Mouse (Mus musculus) bone marrow, adult 2 months (tissue): ENCODE results near the gene Adgrl3. TPM values are rescaled to one million over a fixed set of nuclear protein-coding genes. Genes with fewer than 3 reads are reported as not detected.

Experiments used
- H3K27ac ChIP-seq: fragments of 200-500 bp; 2 replicates; pipeline ENCODE4 v1.5.1; 2012; ENCODE audit warnings: low read depth, mild to moderate bottlenecking, control low read depth, inconsistent platforms, low read length; ENCODE audit not compliant: control insufficient read depth, poor library complexity, insufficient read depth
- H3K4me1 ChIP-seq: fragments of 200-500 bp; 2 replicates; pipeline ENCODE4 v1.6.1; 2011; ENCODE audit warnings: low read length; ENCODE audit not compliant: control insufficient read depth, insufficient read depth
- H3K4me3 ChIP-seq: fragments of 200-500 bp; replicated peaks from 2 replicates; pipeline ENCODE3; 2011; ENCODE audit warnings: mild to moderate bottlenecking, low read depth, low read length, control low read depth; ENCODE audit not compliant: control insufficient read depth
- CTCF ChIP-seq: fragments of 200-500 bp; IDR thresholded peaks from 2 replicates; pipeline ENCODE4 v1.5.1; 2011; ENCODE audit warnings: low read length, control low read depth; ENCODE audit not compliant: control insufficient read depth, insufficient read depth
- POLR2A ChIP-seq: fragments of 200-500 bp; IDR thresholded peaks from 2 replicates; pipeline ENCODE4 v1.6.1; 2011; ENCODE audit warnings: low read depth, mild to moderate bottlenecking, control low read depth, low read length, borderline replicate concordance; ENCODE audit not compliant: control insufficient read depth
- WGBS: fragments of 180-500 bp; shearing (Covaris S2); methylation state at CpG from one replicate; pipeline ENCODE4 v1.1.7; 2018; 5-methylcytosine and 5-hydroxymethylcytosine counted together
- polyA plus RNA-seq: library from polyadenylated mRNA; stranded (reverse); fragments of >200 nt; gene quantifications from 2 replicates; pipeline ENCODE4 v1.2.4, GENCODE M21; 2011; ENCODE audit warnings: low replicate concordance; ENCODE audit not compliant: missing spikeins, insufficient read depth, insufficient read length

The Adgrl3 gene
- polyA plus RNA-seq, 1 experiment: not detected

DNA sequence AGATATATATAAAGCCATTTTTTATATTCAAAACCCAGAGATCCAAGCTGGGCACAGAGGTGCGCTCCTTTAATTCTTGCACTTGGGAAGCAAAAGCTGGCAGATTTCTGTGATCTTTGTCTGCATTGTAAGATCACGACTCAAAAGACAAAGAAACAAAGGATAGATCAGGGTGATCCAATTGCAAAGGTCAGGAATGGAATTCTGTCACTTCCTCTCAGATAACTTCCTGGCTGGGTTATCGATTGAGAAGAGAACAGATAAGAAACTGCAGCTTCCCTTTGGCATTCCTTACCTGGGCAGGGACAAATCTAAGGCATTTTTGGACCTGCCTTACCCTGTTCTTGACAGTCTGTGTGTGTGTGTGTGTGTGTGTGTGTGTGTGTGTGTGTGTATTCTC lies 571.5 kb downstream of the Adgrl3 start:
- TF ChIP-seq POLR2A (no peak), CTCF (no peak)
- no peak overlapping the region for H3K4me3 ChIP-seq
- H3K27ac ChIP-seq: no peak overlapping the region
- H3K4me1 ChIP-seq: no peaks in the 10 kb centered on the region
- 49% methylated on average over 3 of the region's 3 CpGs for WGBS

DNA sequence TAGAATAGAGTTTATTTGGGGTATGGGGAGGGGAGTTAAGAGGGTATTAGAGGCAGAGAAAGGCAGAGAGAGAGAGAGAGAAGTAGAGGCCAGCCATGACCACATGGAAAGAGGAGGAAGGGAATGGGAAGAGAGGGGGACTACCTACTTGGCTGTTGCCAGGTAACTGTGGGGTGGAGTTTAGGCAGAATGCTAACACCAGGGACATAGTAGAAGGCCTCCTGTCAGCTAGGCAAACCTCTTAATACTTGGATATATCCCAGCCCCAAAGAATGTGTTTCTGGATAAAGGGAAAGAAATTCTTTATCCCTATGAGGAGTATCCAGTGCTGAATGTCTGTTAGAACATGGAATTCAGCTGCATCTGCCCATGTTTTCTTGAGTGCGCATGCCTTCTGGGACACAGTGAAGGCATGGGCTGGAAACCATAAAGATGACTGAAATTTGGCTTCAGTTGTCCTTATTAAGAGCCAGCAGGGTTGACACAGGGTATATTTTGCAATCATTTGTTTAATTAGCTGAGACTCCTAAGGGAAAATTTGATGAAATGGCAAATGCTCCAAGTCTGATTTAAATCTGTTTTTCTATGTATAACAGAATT lies 573.6 kb downstream of the Adgrl3 start:
- Histone ChIP-seq H3K27ac (no peak overlapping the region), H3K4me1 (no peaks in the 10 kb centered on the region), H3K4me3 (no peak overlapping the region)
- 77% methylated on average over 1 of the region's 1 CpGs for WGBS
- TF ChIP-seq POLR2A (no peak), CTCF (no peak)

DNA sequence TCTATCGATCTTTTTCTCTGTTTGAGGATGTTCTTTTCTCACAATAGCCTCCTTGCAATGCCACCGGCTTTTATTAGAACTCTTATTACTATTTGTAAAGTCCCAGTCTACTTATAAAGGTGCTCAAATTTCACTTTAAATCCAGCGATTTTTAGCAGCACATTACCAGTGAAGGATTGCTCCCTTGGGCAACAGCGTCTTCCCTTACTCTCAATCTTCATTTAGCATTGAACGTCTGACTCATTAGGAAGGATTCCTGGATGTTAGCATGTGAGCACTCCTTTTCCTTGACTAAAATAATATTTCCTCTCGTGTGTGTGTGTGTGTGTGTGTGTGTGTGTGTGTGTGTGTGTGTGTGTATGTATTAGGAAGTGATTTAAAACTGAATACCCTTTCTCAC lies 578.1 kb downstream of the Adgrl3 start:
- Histone ChIP-seq H3K27ac (no peak overlapping the region), H3K4me1 (no peaks in the 10 kb centered on the region), H3K4me3 (no peak overlapping the region)
- WGBS: 61% methylated on average over 6 of the region's 6 CpGs
- no peak for TF ChIP-seq POLR2A
- no peak for TF ChIP-seq CTCF

DNA sequence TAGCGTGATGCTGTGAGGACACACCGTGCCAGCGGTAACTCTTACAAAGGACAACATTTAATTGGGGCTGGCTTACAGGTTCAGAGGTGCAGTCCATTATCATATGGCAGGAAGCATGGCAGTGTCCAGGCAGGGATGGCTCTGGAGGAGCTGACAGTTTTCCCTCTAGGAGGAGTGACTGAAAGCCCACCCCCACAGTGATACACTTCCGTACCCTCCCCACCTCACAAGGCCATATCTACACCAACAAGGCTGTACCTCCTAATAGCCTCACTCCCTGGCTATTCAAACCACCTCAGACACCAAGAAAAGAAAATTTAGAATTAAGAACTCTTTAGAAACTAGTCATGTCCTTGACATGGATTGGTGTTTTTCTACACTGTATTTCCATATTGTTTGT lies 583.0 kb downstream of the Adgrl3 start:
- WGBS: 86% methylated on average over 4 of the region's 4 CpGs
- H3K27ac ChIP-seq: no peak overlapping the region
- H3K4me1 ChIP-seq: no peaks in the 10 kb centered on the region
- no peak for TF ChIP-seq CTCF
- no peak overlapping the region for H3K4me3 ChIP-seq

DNA sequence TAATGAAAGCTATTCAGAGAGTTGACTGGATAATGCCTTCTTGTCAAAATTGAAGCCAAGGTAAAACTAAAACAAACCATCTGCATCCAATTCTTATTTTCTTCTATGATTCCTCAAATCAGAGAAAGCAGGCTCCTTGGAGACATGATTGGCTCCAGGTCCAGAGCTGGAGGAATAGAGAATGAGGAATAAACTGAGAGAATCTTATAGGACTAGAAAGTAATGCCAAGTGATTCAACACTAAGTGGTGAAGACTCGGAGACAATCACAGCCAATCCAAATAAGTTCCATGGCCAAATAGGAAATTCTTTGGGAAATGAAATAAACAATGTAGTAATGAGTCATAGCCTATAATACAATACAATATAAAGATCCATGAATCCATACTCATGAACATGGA lies 585.7 kb downstream of the Adgrl3 start:
- no peaks in the 10 kb centered on the region for H3K4me1 ChIP-seq
- TF ChIP-seq CTCF: no peak
- no peak for TF ChIP-seq POLR2A
- H3K4me3 ChIP-seq: no peak overlapping the region
- H3K27ac ChIP-seq: no peak overlapping the region
- 78% methylated on average over 1 of the region's 1 CpGs for WGBS

DNA sequence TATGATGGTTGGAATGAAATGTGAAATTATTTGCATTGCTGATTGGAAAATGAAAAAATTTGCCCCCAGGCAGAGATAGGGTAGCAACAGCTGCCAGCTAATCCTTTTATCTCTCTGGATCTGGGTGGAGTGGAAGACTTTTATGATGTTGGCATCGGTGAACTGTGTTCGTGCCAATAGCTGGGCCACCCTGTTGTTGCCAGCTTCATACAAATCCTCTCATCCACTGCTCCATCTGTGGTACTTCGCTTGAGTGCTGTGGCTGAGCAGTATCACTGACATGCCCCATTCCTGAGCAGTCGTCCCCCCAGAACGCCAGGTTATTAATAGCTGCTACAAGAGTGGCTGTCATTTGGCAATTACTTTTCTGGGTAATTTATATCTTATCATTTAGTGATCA lies 590.3 kb downstream of the Adgrl3 start:
- Histone ChIP-seq H3K4me1 (no peaks in the 10 kb centered on the region), H3K4me3 (no peak overlapping the region), H3K27ac (no peak overlapping the region)
- TF ChIP-seq POLR2A (no peak), CTCF (no peak)
- 72% methylated on average over 5 of the region's 5 CpGs for WGBS

DNA sequence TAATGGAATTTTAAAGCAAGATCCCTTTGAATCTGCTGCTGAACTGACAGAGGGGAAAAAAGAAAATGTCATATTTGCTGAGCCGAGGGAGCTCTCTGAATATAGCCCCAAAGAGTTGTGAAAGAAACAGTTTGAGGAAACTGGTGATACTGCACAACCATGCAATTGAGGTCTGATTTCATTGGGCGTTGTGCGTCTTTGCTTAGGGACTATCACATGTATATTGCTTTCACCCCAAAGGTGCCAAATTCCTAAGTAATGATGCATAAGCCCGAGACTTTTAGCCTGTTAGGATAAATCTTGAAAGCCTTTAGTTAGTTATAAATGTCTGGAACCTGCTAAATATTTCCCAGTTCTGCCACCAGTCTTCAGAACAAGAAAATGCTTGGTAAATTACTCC lies 594.7 kb downstream of the Adgrl3 start:
- WGBS: 74% methylated on average over 4 of the region's 4 CpGs
- Histone ChIP-seq H3K4me1 (no peaks in the 10 kb centered on the region), H3K4me3 (no peak overlapping the region), H3K27ac (no peak overlapping the region)
- TF ChIP-seq CTCF (no peak), POLR2A (no peak)

DNA sequence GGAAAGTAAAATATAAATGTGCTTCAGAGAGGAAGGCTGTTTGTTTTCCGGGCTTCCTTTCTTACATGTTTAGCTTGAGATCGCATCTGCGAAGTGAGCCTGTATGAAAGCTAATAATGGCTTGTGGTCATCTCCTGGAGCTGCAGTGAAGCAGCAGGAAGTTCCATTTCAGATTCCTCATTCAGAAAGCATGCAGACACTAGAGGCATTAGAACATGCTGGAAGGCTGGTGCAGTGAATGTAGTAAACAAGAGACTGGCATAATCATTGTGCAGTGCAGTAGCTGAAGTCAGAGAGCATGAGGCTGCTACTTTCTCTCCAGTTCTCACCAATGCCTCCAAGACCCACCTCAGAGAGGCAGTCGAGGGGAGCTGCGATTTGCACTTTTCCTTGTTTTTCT lies 601.2 kb downstream of the Adgrl3 start:
- WGBS: 32% methylated on average over 5 of the region's 5 CpGs
- Histone ChIP-seq H3K4me3 (no peak overlapping the region), H3K27ac (no peak overlapping the region), H3K4me1 (no peaks in the 10 kb centered on the region)
- TF ChIP-seq POLR2A (no peak), CTCF (no peak)

DNA sequence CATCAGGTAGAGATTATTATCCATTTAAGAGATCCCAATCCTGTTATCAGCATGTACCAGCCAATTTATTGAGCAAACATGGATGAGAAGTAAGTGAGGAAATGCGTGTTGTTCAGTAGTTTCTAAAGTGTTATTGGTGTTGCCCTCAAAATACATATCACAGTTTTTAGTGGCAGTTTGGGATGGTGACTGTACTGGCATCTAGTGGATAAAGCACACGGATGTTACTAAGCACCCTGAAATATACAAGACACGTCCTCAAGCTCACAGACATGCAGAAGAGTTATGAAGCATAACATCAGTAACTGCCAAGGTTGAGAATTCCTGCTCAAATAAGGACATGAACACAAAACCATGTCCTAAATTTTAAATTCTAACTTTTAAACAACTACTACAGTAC lies 601.8 kb downstream of the Adgrl3 start:
- H3K4me3 ChIP-seq: no peak overlapping the region
- 58% methylated on average over 3 of the region's 3 CpGs for WGBS
- H3K4me1 ChIP-seq: no peaks in the 10 kb centered on the region
- H3K27ac ChIP-seq: no peak overlapping the region
- no peak for TF ChIP-seq CTCF
- no peak for TF ChIP-seq POLR2A
